Mouse (Mus musculus) adrenal gland, adult 10 weeks (tissue): ENCODE data around the gene Nr1i2. TPM values are rescaled to one million over a fixed set of nuclear protein-coding genes. Genes with fewer than 3 reads are reported as not detected.

Experiments
- polyA plus RNA-seq: library from polyadenylated mRNA; stranded (reverse); fragments of 350-450 nt; fragmentation: Illumina TruSeq; extraction: RNeasy Lipid Tissue Mini Kit (QIAGEN cat#74804); gene quantifications from one replicate; pipeline ENCODE4 v1.2.3, GENCODE M21; 2014; ENCODE audit warnings: low read depth, low replicate concordance

Gene Nr1i2
- polyA plus RNA-seq: not detected

GRCm38 (mm10) chr16:38294685-38295348, at the start of gene Nr1i2:
Nr1i2 (minus strand) TSS chr16:38294824.

DNA sequence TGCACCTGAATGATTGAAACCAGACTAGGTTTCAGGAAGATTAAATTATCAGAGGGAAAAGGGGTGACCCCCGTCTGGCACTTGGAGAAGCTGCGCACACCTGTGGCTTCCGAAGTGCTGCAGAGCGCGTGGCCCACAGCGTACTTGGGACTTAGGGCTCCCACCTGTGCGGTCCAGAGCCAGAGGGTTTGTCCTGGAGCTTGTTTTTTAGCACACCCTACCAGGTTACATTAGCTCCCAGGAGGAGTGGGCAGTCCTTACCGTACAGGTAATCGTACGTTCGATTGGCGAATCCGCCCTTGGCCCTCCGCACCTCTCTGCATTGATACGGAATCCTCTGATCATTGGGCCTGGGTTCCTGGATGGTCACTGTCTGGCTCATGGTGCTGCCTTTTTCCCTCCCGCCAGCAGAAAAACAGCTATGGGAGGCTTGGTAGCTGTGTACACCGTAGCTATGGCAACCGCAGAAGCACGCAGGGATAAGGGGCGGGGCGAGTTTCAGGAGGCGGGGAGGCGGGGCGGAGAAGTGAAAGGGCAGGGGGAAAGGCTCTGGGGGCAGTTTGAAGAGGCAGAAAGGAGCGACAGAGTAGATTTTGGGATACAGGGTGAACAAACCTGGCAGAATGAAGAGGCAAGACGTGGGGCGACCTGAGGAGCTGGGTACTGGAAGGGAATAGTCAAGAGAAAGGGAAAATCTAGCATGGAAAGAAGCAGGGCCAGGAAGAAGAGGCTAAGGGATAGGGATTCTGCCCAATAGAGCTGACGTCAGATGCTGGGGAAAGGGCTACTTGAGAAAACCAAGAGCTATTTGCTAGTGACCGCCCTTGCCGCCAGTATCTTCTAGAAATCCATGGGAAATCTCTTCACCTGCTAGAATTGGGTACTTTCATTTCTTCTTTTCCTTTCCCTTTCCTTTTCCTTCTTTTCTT, 47.0 kb upstream of the Nr1i2 start, which contains the start of gene Maats1:
TSS of gene Maats1 (minus strand) at position 748 of the 929 bp plus-strand sequence.

Other genes with a start within 250 kb of the Nr1i2 start
- gene Gsk3b, start 205.8 kb downstream of the Nr1i2 start, polyA plus RNA-seq: 88.5 TPM
- 0.17 TPM for gene Maats1, start 47.3 kb upstream of the Nr1i2 start, polyA plus RNA-seq
- 150 TPM for gene Cox17, start 52.2 kb upstream of the Nr1i2 start, polyA plus RNA-seq
- gene Gm21987, start 52.2 kb upstream of the Nr1i2 start, polyA plus RNA-seq: not detected
- not detected for gene Popdc2, start 67.4 kb upstream of the Nr1i2 start, polyA plus RNA-seq
- gene Pla1a, start 138.3 kb upstream of the Nr1i2 start, polyA plus RNA-seq: 10.7 TPM
- gene Adprh, start 157.9 kb upstream of the Nr1i2 start, polyA plus RNA-seq: 21.2 TPM
- gene Cd80, start 160.7 kb upstream of the Nr1i2 start, polyA plus RNA-seq: 0.58 TPM
- 21.6 TPM for gene Timmdc1, start 227.8 kb upstream of the Nr1i2 start, polyA plus RNA-seq